Mouse (Mus musculus) midbrain, embryonic 10.5 days (tissue): ENCODE measurements at regions not wholly inside any gene's neighbourhood (a gene's known extent, or its start where the extent isn't known, plus 50 kb on each side); places are given as distances from the start of the nearest gene placed in this dataset.

Experiments
- DNase-seq: peaks from one replicate; pipeline ENCODE4 v3.0.0-alpha.2; 2017; ENCODE audit warnings: low spot score
- H3K27ac ChIP-seq: fragments of 300-500 bp; sonication (generic); replicated peaks from 2 replicates; pipeline ENCODE4 v1.5.1; 2016; ENCODE audit warnings: mild to moderate bottlenecking
- H3K27me3 ChIP-seq: fragments of 300-500 bp; sonication (generic); 2 replicates; pipeline ENCODE4 v1.6.1; 2016; ENCODE audit warnings: low read depth, mild to moderate bottlenecking; ENCODE audit not compliant: poor library complexity, severe bottlenecking
- H3K36me3 ChIP-seq: fragments of 300-500 bp; sonication (generic); 2 replicates; pipeline ENCODE4 v1.6.1; 2016; ENCODE audit warnings: mild to moderate bottlenecking, moderate library complexity
- H3K4me1 ChIP-seq: fragments of 300-500 bp; sonication (generic); 2 replicates; pipeline ENCODE4 v1.6.1; 2016
- H3K4me3 ChIP-seq: fragments of 300-500 bp; sonication (generic); 2 replicates; pipeline ENCODE4 v1.5.1; 2016; ENCODE audit warnings: mild to moderate bottlenecking, moderate library complexity
- H3K9me3 ChIP-seq: fragments of 300-500 bp; sonication (generic); replicated peaks from 2 replicates; pipeline ENCODE4 v1.6.1; 2016; ENCODE audit warnings: mild to moderate bottlenecking
- WGBS: fragments of 180-500 bp; shearing (Covaris S2); methylation state at CpG from one replicate; pipeline ENCODE4 v1.1.7; 2016; 5-methylcytosine and 5-hydroxymethylcytosine counted together

DNA sequence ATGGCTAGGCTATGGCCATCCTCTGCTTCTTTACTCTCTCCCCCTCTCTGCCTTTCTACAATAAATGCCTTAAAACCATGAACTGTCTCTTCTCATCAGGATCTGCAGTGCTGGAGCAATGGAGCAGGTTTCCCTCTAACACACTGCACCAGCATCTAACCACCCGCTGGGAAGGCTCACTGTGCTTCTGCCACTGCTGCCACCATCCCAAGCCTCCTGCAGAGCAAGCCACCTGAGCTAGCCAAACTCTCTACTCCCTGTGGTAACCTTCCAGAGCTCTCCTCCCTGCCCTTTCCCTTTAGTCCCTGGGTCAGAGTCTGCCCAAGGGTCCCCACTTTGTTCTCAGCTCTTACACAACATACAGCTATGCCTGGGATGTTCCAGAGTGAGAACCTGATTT, 107.3 kb upstream of the 4933402E13Rik start:
- no peaks in the 10 kb centered on the region for H3K4me1 ChIP-seq
- H3K9me3 ChIP-seq, result no peaks in the 10 kb centered on the region; the same call in 1 of the 2 replicates
- DNase-seq, result no peak
- H3K36me3 ChIP-seq, result no peaks in the 10 kb centered on the region
- WGBS, result 31% methylated on average over 1 of the region's 1 CpGs
- H3K27ac ChIP-seq, result no peak overlapping the region
- no peaks in the 10 kb centered on the region for H3K27me3 ChIP-seq
- no peak overlapping the region for H3K4me3 ChIP-seq

DNA sequence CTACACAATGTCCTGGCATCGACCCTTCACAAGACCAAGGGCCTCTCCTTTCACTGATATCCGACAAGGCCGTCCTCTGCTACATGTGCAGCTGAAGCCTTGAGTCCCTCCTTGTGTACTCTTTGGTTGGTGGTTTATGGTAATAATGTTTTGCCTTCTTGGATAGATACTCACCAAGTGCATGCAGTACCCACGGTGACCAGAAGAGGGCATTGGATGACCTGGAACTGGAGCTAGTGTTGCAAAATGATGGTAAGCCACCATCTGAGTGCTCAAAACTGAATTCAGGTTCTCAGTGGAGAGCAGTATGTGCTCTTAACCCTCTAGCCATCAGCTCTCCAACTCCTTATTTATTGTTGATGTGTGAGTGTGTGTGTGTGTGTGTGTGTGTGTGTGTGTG, 103.2 kb upstream of the 4933402E13Rik start:
- WGBS, result 81% methylated on average over 4 of the region's 4 CpGs
- Histone ChIP-seq H3K4me3 (no peak overlapping the region), H3K36me3 (no peaks in the 10 kb centered on the region), H3K27me3 (no peaks in the 10 kb centered on the region), H3K27ac (no peak overlapping the region), H3K4me1 (no peaks in the 10 kb centered on the region), H3K9me3 (no peaks in the 10 kb centered on the region; the same call in 1 of the 2 replicates)
- DNase-seq, result peak; percentile 17
